Mouse (Mus musculus) embryonic facial prominence, embryonic 12.5 days (tissue): Measurements from ENCODE around the gene Clpsl2. TPM values are rescaled to one million over a fixed set of nuclear protein-coding genes. Genes with fewer than 3 reads are reported as not detected.

Experiments
- ATAC-seq: fragments of 200-750 bp; cut with Nextera tagmentation; 2 replicates; pipeline ENCODE4 v1.8.0; 2017; ENCODE audit not compliant: insufficient number of reproducible peaks, insufficient read depth, low FRiP score, low TSS enrichment
- H3K27ac ChIP-seq: fragments of 300-500 bp; sonication (generic); 2 replicates; pipeline ENCODE4 v1.5.1; 2016; ENCODE audit warnings: mild to moderate bottlenecking
- H3K27me3 ChIP-seq: fragments of 300-500 bp; sonication (generic); 2 replicates; pipeline ENCODE4 v1.6.1; 2016; ENCODE audit warnings: mild to moderate bottlenecking, moderate library complexity
- H3K36me3 ChIP-seq: fragments of 300-500 bp; sonication (generic); 2 replicates; pipeline ENCODE4 v1.6.1; 2016; ENCODE audit warnings: mild to moderate bottlenecking
- H3K4me1 ChIP-seq: fragments of 300-500 bp; sonication (generic); 2 replicates; pipeline ENCODE4 v1.6.1; 2016
- H3K4me2 ChIP-seq: fragments of 300-500 bp; sonication (generic); replicated peaks from 2 replicates; pipeline ENCODE4 v1.6.1; 2016; ENCODE audit warnings: mild to moderate bottlenecking, moderate library complexity
- H3K4me3 ChIP-seq: fragments of 300-500 bp; sonication (generic); 2 replicates; pipeline ENCODE4 v1.5.1; 2016; ENCODE audit warnings: mild to moderate bottlenecking
- H3K9ac ChIP-seq: fragments of 300-500 bp; sonication (generic); 2 replicates; pipeline ENCODE4 v1.6.1; 2016; ENCODE audit warnings: mild to moderate bottlenecking, moderate library complexity
- H3K9me3 ChIP-seq: fragments of 300-500 bp; sonication (generic); 2 replicates; pipeline ENCODE4 v1.6.1; 2016; ENCODE audit warnings: mild to moderate bottlenecking, moderate library complexity
- WGBS: fragments of 180-500 bp; shearing (Covaris S2); methylation state at CpG from one replicate; pipeline ENCODE4 v1.1.7; 2016; 5-methylcytosine and 5-hydroxymethylcytosine counted together
- polyA plus RNA-seq: library from polyadenylated mRNA; unstranded; fragments of >200 nt; fragmentation: Nextera tagmentation; extraction: Ambion mirVana; gene quantifications from 2 replicates; pipeline ENCODE4 v1.2.1, GENCODE M21; 2016

Clpsl2 gene
- polyA plus RNA-seq, 1 experiment from 2014 or later: not detected

- H3K4me3 ChIP-seq: peak overlapping the region; percentile 71
- H3K9ac ChIP-seq: peak overlapping the region; percentile 68
- peaks cover 21% of the 10 kb centered on the region for H3K4me1 ChIP-seq
- H3K27ac ChIP-seq: peak overlapping the region; percentile 92
- under 1% methylated on average over 59 of the region's 66 CpGs for WGBS
- H3K9me3 ChIP-seq: no peaks in the 10 kb centered on the region
- peak overlapping the region; percentile 92 for H3K4me2 ChIP-seq
- peaks cover 12% of the 10 kb centered on the region; the same call in 1 of the 2 replicates for H3K27me3 ChIP-seq
- H3K36me3 ChIP-seq: no peaks in the 10 kb centered on the region
- ATAC-seq: peak; percentile 67
Measured at GRCm38 (mm10) chr17:28522623-28523354, 26.4 kb upstream of the Clpsl2 start.

GRCm38 (mm10) chr17:28523355-28524008 lies 25.7 kb upstream of the Clpsl2 start:
- peak overlapping the region; percentile 92 for H3K27ac ChIP-seq
- no peak for ATAC-seq
- H3K9me3 ChIP-seq: no peaks in the 10 kb centered on the region
- peaks cover 19% of the 10 kb centered on the region for H3K4me1 ChIP-seq
- H3K4me2 ChIP-seq: peak overlapping the region; percentile 92
- no peaks in the 10 kb centered on the region for H3K36me3 ChIP-seq
- peak overlapping the region; percentile 71 for H3K4me3 ChIP-seq
- WGBS: 6% methylated on average over 28 of the region's 28 CpGs
- peaks cover 12% of the 10 kb centered on the region; the same call in 1 of the 2 replicates for H3K27me3 ChIP-seq
- H3K9ac ChIP-seq: peak overlapping the region; percentile 68

- Histone ChIP-seq H3K4me2 (0 out of 2 replicates have a peak overlapping the region, but pooled peaks have one; percentile 92), H3K27me3 (peaks cover 7% of the 10 kb centered on the region; the same call in 1 of the 2 replicates), H3K9ac (no peak overlapping the region), H3K4me3 (peak overlapping the region; percentile 71; the same call in 1 of the 2 replicates), H3K4me1 (peaks cover 15% of the 10 kb centered on the region), H3K27ac (no peak overlapping the region), H3K36me3 (no peaks in the 10 kb centered on the region), H3K9me3 (no peaks in the 10 kb centered on the region)
- 83% methylated on average over 23 of the region's 23 CpGs for WGBS
- no peak for ATAC-seq
Measured at GRCm38 (mm10) chr17:28524009-28524695, 25.1 kb upstream of the Clpsl2 start.

GRCm38 (mm10) chr17:28524831-28525430 lies 24.3 kb upstream of the Clpsl2 start:
- Histone ChIP-seq H3K9me3 (no peaks in the 10 kb centered on the region), H3K27me3 (peaks cover 7% of the 10 kb centered on the region; the same call in 1 of the 2 replicates), H3K27ac (no peak overlapping the region), H3K9ac (no peak overlapping the region), H3K4me2 (no peak overlapping the region), H3K4me1 (peaks cover 15% of the 10 kb centered on the region), H3K4me3 (no peak overlapping the region), H3K36me3 (no peaks in the 10 kb centered on the region)
- WGBS: 73% methylated on average over 4 of the region's 4 CpGs
- ATAC-seq: no peak

GRCm38 (mm10) chr17:28527184-28528042 lies 21.8 kb upstream of the Clpsl2 start:
- Histone ChIP-seq H3K27me3 (peaks cover 3% of the 10 kb centered on the region; the same call in 1 of the 2 replicates), H3K9me3 (no peaks in the 10 kb centered on the region), H3K4me1 (peaks cover 7% of the 10 kb centered on the region), H3K27ac (peak overlapping the region; percentile 59; the same call in 1 of the 2 replicates), H3K4me2 (peak overlapping the region; percentile 26; the same call in 1 of the 2 replicates), H3K4me3 (no peak overlapping the region), H3K36me3 (no peaks in the 10 kb centered on the region), H3K9ac (no peak overlapping the region)
- 38% methylated on average over 12 of the region's 12 CpGs for WGBS
- no peak for ATAC-seq

GRCm38 (mm10) chr17:28528043-28528351 lies 21.2 kb upstream of the Clpsl2 start:
- Histone ChIP-seq H3K9ac (no peak overlapping the region), H3K9me3 (no peaks in the 10 kb centered on the region), H3K4me2 (peak overlapping the region; percentile 26; the same call in 1 of the 2 replicates), H3K4me3 (no peak overlapping the region), H3K27me3 (peaks cover 3% of the 10 kb centered on the region; the same call in 1 of the 2 replicates), H3K27ac (no peak overlapping the region), H3K36me3 (no peaks in the 10 kb centered on the region), H3K4me1 (peaks cover 6% of the 10 kb centered on the region)
- ATAC-seq: no peak
- WGBS: 3% methylated on average over 6 of the region's 6 CpGs

- Histone ChIP-seq H3K4me2 (no peak overlapping the region), H3K36me3 (no peaks in the 10 kb centered on the region), H3K9ac (no peak overlapping the region), H3K4me3 (no peak overlapping the region), H3K9me3 (no peaks in the 10 kb centered on the region), H3K4me1 (peaks cover 6% of the 10 kb centered on the region), H3K27me3 (peaks cover 3% of the 10 kb centered on the region; the same call in 1 of the 2 replicates), H3K27ac (no peak overlapping the region)
- WGBS: 66% methylated on average over 4 of the region's 4 CpGs
- no peak for ATAC-seq
Measured at GRCm38 (mm10) chr17:28529116-28529515, 20.1 kb upstream of the Clpsl2 start.

- 83% methylated on average over 6 of the region's 6 CpGs for WGBS
- no peak for ATAC-seq
Measured at GRCm38 (mm10) chr17:28530506-28530905, 18.7 kb upstream of the Clpsl2 start, which contains the start of gene Armc12. Gene Armc12, plus strand, starts transcription at chr17:28530806.

GRCm38 (mm10) chr17:28531946-28532345 lies 17.3 kb upstream of the Clpsl2 start:
- Histone ChIP-seq H3K9ac (no peak overlapping the region), H3K4me3 (no peak overlapping the region)

More at GRCm38 (mm10) chr17:28530506-28530905, 18.7 kb upstream of the Clpsl2 start, which contains the start of gene Armc12:
- Histone ChIP-seq H3K36me3 (no peaks in the 10 kb centered on the region), H3K27me3 (peaks cover 3% of the 10 kb centered on the region; the same call in 1 of the 2 replicates), H3K27ac (no peak within 1 kb of the TSS), H3K4me3 (no peak within 1 kb of the TSS), H3K9ac (no peak within 1 kb of the TSS), H3K4me2 (peak within 1 kb of the TSS; percentile 33; the same call in 1 of the 2 replicates), H3K9me3 (no peaks in the 10 kb centered on the region), H3K4me1 (peaks cover 6% of the 10 kb centered on the region)

GRCm38 (mm10) chr17:28532557-28532956 lies 16.7 kb upstream of the Clpsl2 start:
- peaks cover 3% of the 10 kb centered on the region for H3K4me1 ChIP-seq
- WGBS: 80% methylated on average over 7 of the region's 7 CpGs
- peaks cover 3% of the 10 kb centered on the region for H3K27me3 ChIP-seq
- no peak overlapping the region for H3K27ac ChIP-seq
- H3K4me2 ChIP-seq: no peak overlapping the region
- no peaks in the 10 kb centered on the region for H3K36me3 ChIP-seq
- H3K9ac ChIP-seq: no peak overlapping the region
- ATAC-seq: no peak
- H3K9me3 ChIP-seq: no peaks in the 10 kb centered on the region
- no peak overlapping the region for H3K4me3 ChIP-seq

More at GRCm38 (mm10) chr17:28531946-28532345, 17.3 kb upstream of the Clpsl2 start:
- WGBS: 12% methylated on average over 18 of the region's 18 CpGs
- Histone ChIP-seq H3K4me1 (peaks cover 6% of the 10 kb centered on the region), H3K4me2 (peak overlapping the region; percentile 33), H3K9me3 (no peaks in the 10 kb centered on the region), H3K27me3 (peaks cover 3% of the 10 kb centered on the region; the same call in 1 of the 2 replicates), H3K27ac (no peak overlapping the region), H3K36me3 (no peaks in the 10 kb centered on the region)
- no peak for ATAC-seq
